Mouse (Mus musculus) heart, adult 2 months (tissue): Measurements from ENCODE around the gene Zfand3.

Source experiments
- CTCF ChIP-seq: fragments of 200-600 bp; IDR thresholded peaks from 2 replicates; pipeline ENCODE4 v1.8.1; 2022; ENCODE audit warnings: antibody characterized with exemption, mild to moderate bottlenecking, moderate library complexity
- POLR2A ChIP-seq: fragments of 200-500 bp; IDR thresholded peaks from 2 replicates; pipeline ENCODE4 v1.6.1; 2011; ENCODE audit warnings: mild to moderate bottlenecking, low read depth, low read length, control low read depth; ENCODE audit not compliant: insufficient read depth

DNA sequence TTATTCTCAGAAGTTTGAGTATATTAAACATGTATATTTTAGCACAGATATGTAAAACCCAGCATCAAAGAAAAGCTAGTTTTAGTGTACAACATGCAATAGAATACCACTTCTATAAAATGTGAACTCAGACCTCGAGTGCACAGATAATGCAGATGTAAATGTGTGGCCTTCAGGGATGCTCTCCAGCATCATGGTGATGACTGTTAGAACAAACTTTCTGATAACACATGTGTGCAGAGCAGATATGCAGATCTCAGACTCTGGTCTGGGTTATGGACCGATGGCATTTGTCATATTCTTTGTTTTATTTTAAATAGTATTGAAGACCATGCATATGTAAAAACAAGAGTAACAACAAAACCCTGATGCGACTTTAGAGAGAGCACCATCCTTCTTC is 117.7 kb downstream of the Zfand3 start:
- no peak for TF ChIP-seq CTCF
- no peak for TF ChIP-seq POLR2A
